Mouse (Mus musculus): ENCODE results near the gene Bola2. TPM values are rescaled to one million over a fixed set of nuclear protein-coding genes. Genes with fewer than 3 reads are reported as not detected.

Bola2 gene
- total RNA-seq, 4 experiments from 2014 or later = 82.1 to 97.0 (median 90.2) TPM

GRCm38 (mm10) chr7:126689021-126689420, 6.2 kb upstream of the Bola2 start:
- no peak for DNase-seq (ENCODE audit: low spot score in 2 of 2)

DNA sequence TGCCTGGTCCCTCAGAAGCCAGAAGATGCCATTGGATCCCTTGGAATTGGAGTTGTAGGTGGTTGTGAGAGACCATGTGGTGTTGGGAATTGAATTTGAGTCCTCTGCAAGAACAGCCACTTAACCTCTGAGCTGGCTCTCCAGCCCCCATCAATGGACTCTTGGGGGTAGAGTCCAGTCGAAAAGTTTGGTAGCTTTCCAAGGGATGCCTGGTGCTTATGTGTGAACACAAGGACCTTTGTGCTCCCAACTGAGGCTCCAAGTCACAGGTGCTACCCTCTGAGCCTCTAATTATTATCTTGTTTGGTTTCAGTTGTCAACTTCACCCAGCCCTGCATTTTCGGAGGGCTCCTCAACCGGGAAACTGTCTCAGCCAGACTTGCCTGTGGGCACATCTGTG, 4.5 kb upstream of the Bola2 start:
- DNase-seq (ENCODE audit: low spot score in 2 of 2) = no peak

GRCm38 (mm10) chr7:126691676-126692075, 3.5 kb upstream of the Bola2 start:
- DNase-seq (ENCODE audit: low spot score in 2 of 2) = no peak

DNA sequence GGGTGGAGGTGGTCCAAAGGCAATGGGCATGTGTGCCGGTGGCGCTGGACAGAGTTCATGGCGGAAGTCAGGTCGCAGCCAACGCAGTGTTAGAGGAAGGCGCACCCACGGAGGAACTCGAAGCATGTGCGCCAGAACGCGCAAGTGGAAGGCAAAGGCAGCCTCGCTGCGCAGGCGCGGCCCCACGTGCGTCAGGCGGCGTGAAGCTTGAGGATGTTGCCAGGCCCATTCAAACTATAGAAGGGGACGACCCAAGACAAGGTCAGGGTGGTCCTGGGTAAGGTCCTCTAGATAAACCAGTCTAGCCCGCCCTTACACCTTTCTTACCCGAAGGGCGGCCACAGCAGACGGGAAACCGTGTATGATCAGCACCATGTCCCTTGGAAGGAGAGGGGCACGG, 2.8 kb upstream of the Bola2 start:
- DNase-seq (ENCODE audit: low spot score in 2 of 2) = no peak

GRCm38 (mm10) chr7:126693256-126693655, 1.9 kb upstream of the Bola2 start:
- DNase-seq (ENCODE audit: low spot score in 2 of 2) = peak; percentile 58 to 60

DNA sequence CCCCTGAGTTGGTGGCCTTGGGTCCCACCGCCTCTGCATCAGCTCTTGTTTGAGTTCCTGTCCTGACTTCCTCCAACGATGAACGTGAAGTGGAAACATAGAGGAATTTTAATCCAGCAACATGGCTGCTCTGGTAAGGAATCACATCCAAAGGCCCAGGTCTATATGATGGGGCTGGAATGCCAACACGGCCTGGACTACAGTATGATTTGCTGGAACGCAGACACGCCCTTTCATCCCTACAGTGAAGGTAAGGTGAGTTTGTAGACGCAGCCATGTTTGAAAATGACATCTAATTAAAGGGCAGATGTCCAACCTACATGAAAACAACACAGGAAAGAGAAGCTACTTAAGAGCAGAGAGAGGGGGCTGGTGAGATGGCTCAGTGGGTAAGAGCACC, 1.4 kb upstream of the Bola2 start:
- DNase-seq (ENCODE audit: low spot score in 2 of 2) = no peak

GRCm38 (mm10) chr7:126694441-126695051, 655 bp upstream of the Bola2 start:
- no peak for DNase-seq (ENCODE audit: low spot score in 2 of 2)

DNA sequence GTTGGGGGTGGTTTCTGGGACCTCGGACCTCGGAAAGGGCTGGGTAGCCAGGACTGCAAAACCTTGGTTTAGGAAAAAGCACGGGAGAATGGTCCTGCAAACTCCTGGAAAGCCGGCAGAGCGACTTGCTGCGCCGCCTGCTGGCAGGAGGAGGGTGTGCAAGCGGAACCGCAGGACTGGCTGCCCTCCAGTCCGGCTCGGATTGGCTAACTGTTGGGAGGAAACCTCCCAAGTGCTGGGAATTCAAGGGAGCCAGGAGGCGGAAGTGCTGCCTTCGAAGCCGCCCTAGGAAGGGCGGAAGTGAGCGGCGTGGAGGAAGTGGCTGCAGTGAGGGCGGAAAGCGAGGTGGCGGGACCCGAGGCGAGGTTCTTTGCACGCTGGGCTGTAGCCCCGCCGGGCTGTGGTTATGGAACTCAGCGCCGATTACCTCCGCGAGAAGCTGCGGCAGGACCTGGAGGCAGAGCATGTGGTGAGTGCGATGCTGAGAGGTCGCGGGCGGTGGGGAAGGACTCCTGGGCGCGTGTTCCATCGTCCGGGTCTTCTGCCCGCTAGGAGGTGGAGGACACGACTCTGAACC, 518 bp downstream of the Bola2 start, which contains the start of gene Slx1b:
Slx1b (minus strand) TSS at position 154 of the 577 bp plus-strand sequence.
- peak; percentile 86 to 94 for DNase-seq (ENCODE audit: low spot score in 2 of 2)

GRCm38 (mm10) chr7:126696303-126696702, 1.1 kb downstream of the Bola2 start:
- no peak for DNase-seq (ENCODE audit: low spot score in 2 of 2)

GRCm38 (mm10) chr7:126696886-126697285, 1.7 kb downstream of the Bola2 start:
- DNase-seq (ENCODE audit: low spot score in 2 of 2) = no peak

GRCm38 (mm10) chr7:126697838-126698237, 2.6 kb downstream of the Bola2 start:
- DNase-seq (ENCODE audit: low spot score in 2 of 2) = no peak

- DNase-seq (ENCODE audit: low spot score in 2 of 2) = no peak
Measured at GRCm38 (mm10) chr7:126700063-126701015, 5.1 kb downstream of the Bola2 start.

GRCm38 (mm10) chr7:126701070-126701469, 5.9 kb downstream of the Bola2 start:
- DNase-seq (ENCODE audit: low spot score in 2 of 2) = peak; percentile 77 to 88

DNA sequence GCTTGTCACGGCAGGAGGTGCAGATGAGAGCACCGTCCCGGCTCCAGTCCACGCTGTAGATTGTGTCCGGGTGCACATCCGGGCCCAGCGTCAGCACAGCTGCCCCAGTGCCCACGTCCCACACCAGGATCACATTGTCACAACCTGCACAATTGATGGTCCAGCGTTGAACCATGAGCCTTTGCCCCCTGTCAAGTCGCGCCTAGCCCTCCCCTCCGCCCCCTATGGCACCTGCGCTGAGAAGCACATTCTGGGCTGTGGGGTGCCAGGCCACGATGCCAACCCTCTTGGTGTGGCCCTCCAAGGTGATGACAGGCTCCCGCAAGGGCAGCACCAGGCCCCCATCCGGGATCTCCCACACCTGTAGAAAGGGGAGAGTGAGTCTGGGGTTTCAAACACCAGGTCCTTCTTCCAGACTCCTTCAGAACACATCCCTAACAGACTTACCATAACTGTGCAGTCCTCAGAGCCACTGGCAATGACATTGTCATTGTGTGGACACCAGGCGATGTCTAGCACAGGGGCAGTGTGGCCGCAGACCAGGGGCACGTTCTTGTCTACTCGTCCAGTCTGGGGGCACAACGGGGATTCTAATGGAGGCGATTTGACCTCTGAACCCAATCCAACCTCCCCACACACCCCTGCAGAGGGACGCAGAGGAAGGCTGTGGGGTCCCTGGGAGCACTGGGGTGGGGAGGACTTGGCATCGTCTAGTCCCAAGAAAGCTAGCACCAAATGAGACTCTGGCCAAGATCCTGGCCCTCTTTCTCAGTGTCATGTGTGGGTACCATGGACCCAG, 6.6 kb downstream of the Bola2 start:
- DNase-seq (ENCODE audit: low spot score in 2 of 2) = no peak

DNA sequence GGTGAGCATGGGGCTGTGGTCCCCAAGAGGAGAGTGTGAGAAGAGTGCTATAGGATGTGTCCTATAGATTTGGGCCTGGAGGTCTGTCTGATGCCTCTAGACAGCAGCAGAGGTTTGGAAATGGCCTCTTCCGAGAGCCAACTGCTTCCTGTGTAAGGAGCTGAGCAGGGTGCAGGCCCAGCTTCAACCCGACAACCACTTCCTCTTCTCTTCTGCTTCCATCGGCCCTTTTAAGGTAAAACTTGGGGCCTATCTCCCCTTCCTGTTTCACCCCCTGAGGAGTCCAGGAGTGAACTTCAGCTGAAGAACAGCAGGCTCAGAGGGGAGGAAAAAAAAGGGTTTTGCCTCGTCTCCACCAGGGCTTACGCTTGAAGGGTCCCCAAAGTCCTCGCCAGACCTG, 7.2 kb downstream of the Bola2 start:
- no peak for DNase-seq (ENCODE audit: low spot score in 2 of 2)

GRCm38 (mm10) chr7:126702861-126703756, 7.9 kb downstream of the Bola2 start:
- DNase-seq (ENCODE audit: low spot score in 2 of 2) = no peak

DNA sequence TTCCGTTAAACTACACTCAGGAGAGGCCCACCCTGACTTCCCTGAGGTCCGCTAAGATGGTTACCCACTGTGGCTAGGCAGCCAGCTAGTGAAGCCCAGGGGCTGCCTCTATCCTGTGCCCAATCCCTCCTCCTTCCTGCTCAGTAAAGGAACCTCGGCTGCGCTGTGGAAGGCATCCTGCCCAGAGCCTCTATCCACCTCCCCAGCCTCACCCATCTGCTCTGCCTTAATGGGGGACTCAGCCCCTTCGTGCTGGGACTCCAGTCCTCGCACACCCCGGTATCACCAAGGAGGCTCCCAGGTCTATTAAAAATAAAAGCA, 8.5 kb downstream of the Bola2 start:
- no peak for DNase-seq (ENCODE audit: low spot score in 2 of 2)

GRCm38 (mm10) chr7:126704121-126704980, 9.2 kb downstream of the Bola2 start:
- DNase-seq (ENCODE audit: low spot score in 2 of 2) = peak; percentile 78 to 92

GRCm38 (mm10) chr7:126707442-126708174, 12.4 kb downstream of the Bola2 start, which contains the start of gene Coro1a:
Gene Coro1a (minus strand): TSS chr7:126707787.
- no peak for DNase-seq (ENCODE audit: low spot score in 2 of 2)
